Mouse (Mus musculus): ENCODE measurements at regions not wholly inside any gene's neighbourhood (a gene's known extent, or its start where the extent isn't known, plus 50 kb on each side); places are given as distances from the start of the nearest gene placed in this dataset.

- TF ChIP-seq CEBPB (IDR thresholded peaks at IDR 0.05; ENCODE audit: insufficient read depth, poor library complexity, severe bottlenecking) (no peak), POLR2A (IDR thresholded peaks at IDR 0.05; ENCODE audit: insufficient read length, low read depth) (no peak), MYOD1 (IDR thresholded peaks at IDR 0.05; ENCODE audit: control insufficient read depth in 1 of 3, insufficient read length in 2 of 3, low read depth in 2 of 3) (no peak), USF1 (IDR thresholded peaks at IDR 0.05; ENCODE audit: low read depth) (no peak), SRF (IDR thresholded peaks at IDR 0.05; ENCODE audit: control insufficient read depth, insufficient read length, low read depth) (no peak), MAX (IDR thresholded peaks at IDR 0.05; ENCODE audit: low read depth) (no peak), MYOG (IDR thresholded peaks at IDR 0.05; ENCODE audit: control insufficient read depth in 1 of 3, insufficient read depth in 1 of 3, insufficient read length in 2 of 3, low read depth in 2 of 3) (no peak), POLR2AphosphoS2 (IDR thresholded peaks at IDR 0.05; ENCODE audit: insufficient read length, low read depth) (no peak)
- Histone ChIP-seq H3ac (ENCODE audit: control insufficient read depth, insufficient read length) (no peak overlapping the region), H3K4me3 (no peak overlapping the region), H3K4me2 (ENCODE audit: low read depth) (no peak overlapping the region), H3K27me3 (ENCODE audit: control insufficient read depth, insufficient read depth, insufficient read length) (no peaks in the 10 kb centered on the region), H3K79me2 (ENCODE audit: control insufficient read depth, insufficient read depth) (no peaks in the 10 kb centered on the region), H3K36me3 (ENCODE audit: control insufficient read depth, insufficient read depth) (no peaks in the 10 kb centered on the region)
Measured at GRCm38 (mm10) chr6:99945691-99946090, 219.5 kb upstream of the Prok2 start.

GRCm38 (mm10) chr6:99942958-99943357, 216.8 kb upstream of the Prok2 start:
- H3K4me2 ChIP-seq (ENCODE audit: low read depth) = no peak overlapping the region
- H3K36me3 ChIP-seq (ENCODE audit: control insufficient read depth, insufficient read depth) = no peaks in the 10 kb centered on the region
- TF ChIP-seq MYOG (IDR thresholded peaks at IDR 0.05; ENCODE audit: control insufficient read depth in 1 of 3, insufficient read depth in 1 of 3, insufficient read length in 2 of 3, low read depth in 2 of 3) (no peak), MAX (IDR thresholded peaks at IDR 0.05; ENCODE audit: low read depth) (no peak), USF1 (IDR thresholded peaks at IDR 0.05; ENCODE audit: low read depth) (no peak), MYOD1 (IDR thresholded peaks at IDR 0.05; ENCODE audit: control insufficient read depth in 1 of 3, insufficient read length in 2 of 3, low read depth in 2 of 3) (no peak), POLR2AphosphoS2 (IDR thresholded peaks at IDR 0.05; ENCODE audit: insufficient read length, low read depth) (no peak), TCF3 (IDR thresholded peaks at IDR 0.05; ENCODE audit: insufficient read length, low read depth) (no peak), E2F4 (IDR thresholded peaks at IDR 0.05; ENCODE audit: insufficient read depth) (no peak), CEBPB (IDR thresholded peaks at IDR 0.05; ENCODE audit: insufficient read depth, poor library complexity, severe bottlenecking) (no peak), REST (IDR thresholded peaks at IDR 0.05; ENCODE audit: insufficient read depth, insufficient read length) (no peak), POLR2A (IDR thresholded peaks at IDR 0.05; ENCODE audit: insufficient read length, low read depth) (no peak)
- no peak overlapping the region for H3ac ChIP-seq (ENCODE audit: control insufficient read depth, insufficient read length)
- no peak overlapping the region for H3K4me3 ChIP-seq
- H3K27me3 ChIP-seq (ENCODE audit: control insufficient read depth, insufficient read depth, insufficient read length) = no peaks in the 10 kb centered on the region
- no peaks in the 10 kb centered on the region for H3K79me2 ChIP-seq (ENCODE audit: control insufficient read depth, insufficient read depth)

- no peaks in the 10 kb centered on the region for H3K79me2 ChIP-seq (ENCODE audit: control insufficient read depth, insufficient read depth)
- no peak for TF ChIP-seq TCF12 (IDR thresholded peaks at IDR 0.05; ENCODE audit: insufficient read depth, poor library complexity, severe bottlenecking)
- TF ChIP-seq CEBPB (IDR thresholded peaks at IDR 0.05; ENCODE audit: insufficient read depth, poor library complexity, severe bottlenecking) = no peak
- no peak for TF ChIP-seq POLR2AphosphoS2 (IDR thresholded peaks at IDR 0.05; ENCODE audit: insufficient read length, low read depth)
- H3K36me3 ChIP-seq (ENCODE audit: control insufficient read depth, insufficient read depth) = no peaks in the 10 kb centered on the region
- H3K27me3 ChIP-seq (ENCODE audit: control insufficient read depth, insufficient read depth, insufficient read length) = no peaks in the 10 kb centered on the region
- no peak overlapping the region for H3K4me2 ChIP-seq (ENCODE audit: low read depth)
- H3ac ChIP-seq (ENCODE audit: control insufficient read depth, insufficient read length) = no peak overlapping the region
- no peak overlapping the region for H3K4me3 ChIP-seq
Measured at GRCm38 (mm10) chr6:99940118-99940517, 213.9 kb upstream of the Prok2 start.

- Histone ChIP-seq H3K4me2 (ENCODE audit: low read depth) (no peak overlapping the region), H3K79me2 (ENCODE audit: control insufficient read depth, insufficient read depth) (no peaks in the 10 kb centered on the region), H3K27me3 (ENCODE audit: control insufficient read depth, insufficient read depth, insufficient read length) (no peaks in the 10 kb centered on the region), H3K4me3 (no peak overlapping the region), H3ac (ENCODE audit: control insufficient read depth, insufficient read length) (no peak overlapping the region), H3K36me3 (ENCODE audit: control insufficient read depth, insufficient read depth) (no peaks in the 10 kb centered on the region)
- TF ChIP-seq CEBPB (IDR thresholded peaks at IDR 0.05; ENCODE audit: insufficient read depth, poor library complexity, severe bottlenecking) = no peak
- no peak for TF ChIP-seq E2F4 (IDR thresholded peaks at IDR 0.05; ENCODE audit: insufficient read depth)
- TF ChIP-seq REST (IDR thresholded peaks at IDR 0.05; ENCODE audit: insufficient read depth, insufficient read length) = no peak
- TF ChIP-seq POLR2AphosphoS2 (IDR thresholded peaks at IDR 0.05; ENCODE audit: insufficient read length, low read depth) = no peak
- TF ChIP-seq MYOG (IDR thresholded peaks at IDR 0.05; ENCODE audit: control insufficient read depth in 1 of 3, insufficient read depth in 1 of 3, insufficient read length in 2 of 3, low read depth in 2 of 3) = no peak
- no peak for TF ChIP-seq POLR2A (IDR thresholded peaks at IDR 0.05; ENCODE audit: insufficient read length, low read depth)
- no peak for TF ChIP-seq TCF3 (IDR thresholded peaks at IDR 0.05; ENCODE audit: insufficient read length, low read depth)
- no peak for TF ChIP-seq MYOD1 (IDR thresholded peaks at IDR 0.05; ENCODE audit: control insufficient read depth in 1 of 3, insufficient read length in 2 of 3, low read depth in 2 of 3)
- TF ChIP-seq SRF (IDR thresholded peaks at IDR 0.05; ENCODE audit: control insufficient read depth, insufficient read length, low read depth) = no peak
Measured at GRCm38 (mm10) chr6:99939382-99939781, 213.2 kb upstream of the Prok2 start.

GRCm38 (mm10) chr6:99938949-99939348, 212.8 kb upstream of the Prok2 start:
- Histone ChIP-seq H3K36me3 (ENCODE audit: control insufficient read depth, insufficient read depth) (no peaks in the 10 kb centered on the region), H3K79me2 (ENCODE audit: control insufficient read depth, insufficient read depth) (no peaks in the 10 kb centered on the region), H3K4me2 (ENCODE audit: low read depth) (no peak overlapping the region), H3K4me3 (no peak overlapping the region), H3K27me3 (ENCODE audit: control insufficient read depth, insufficient read depth, insufficient read length) (no peaks in the 10 kb centered on the region), H3ac (ENCODE audit: control insufficient read depth, insufficient read length) (no peak overlapping the region)
- TF ChIP-seq POLR2A (IDR thresholded peaks at IDR 0.05; ENCODE audit: insufficient read length, low read depth) (no peak), TCF3 (IDR thresholded peaks at IDR 0.05; ENCODE audit: insufficient read length, low read depth) (no peak), POLR2AphosphoS2 (IDR thresholded peaks at IDR 0.05; ENCODE audit: insufficient read length, low read depth) (no peak), MAX (IDR thresholded peaks at IDR 0.05; ENCODE audit: low read depth) (no peak), USF1 (IDR thresholded peaks at IDR 0.05; ENCODE audit: low read depth) (no peak), MYOG (IDR thresholded peaks at IDR 0.05; ENCODE audit: control insufficient read depth in 1 of 3, insufficient read depth in 1 of 3, insufficient read length in 2 of 3, low read depth in 2 of 3) (no peak), E2F4 (IDR thresholded peaks at IDR 0.05; ENCODE audit: insufficient read depth) (no peak), REST (IDR thresholded peaks at IDR 0.05; ENCODE audit: insufficient read depth, insufficient read length) (no peak), TCF12 (IDR thresholded peaks at IDR 0.05; ENCODE audit: insufficient read depth, poor library complexity, severe bottlenecking) (no peak), SRF (IDR thresholded peaks at IDR 0.05; ENCODE audit: control insufficient read depth, insufficient read length, low read depth) (no peak), CEBPB (IDR thresholded peaks at IDR 0.05; ENCODE audit: insufficient read depth, poor library complexity, severe bottlenecking) (no peak), MYOD1 (IDR thresholded peaks at IDR 0.05; ENCODE audit: control insufficient read depth in 1 of 3, insufficient read length in 2 of 3, low read depth in 2 of 3) (no peak)
